Mouse (Mus musculus) limb, embryonic 15.5 days (tissue): ENCODE results near the gene Cxcr2. TPM values are rescaled to one million over a fixed set of nuclear protein-coding genes. Genes with fewer than 3 reads are reported as not detected.

Experiments used
- ATAC-seq: fragments of 200-750 bp; cut with Nextera tagmentation; 2 replicates; pipeline ENCODE4 v1.8.0; 2017; ENCODE audit warnings: low read depth, moderate TSS enrichment; ENCODE audit not compliant: insufficient number of reproducible peaks, low FRiP score, low TSS enrichment
- H3K27ac ChIP-seq: fragments of 300-500 bp; sonication (generic); 2 replicates; pipeline ENCODE4 v1.5.1; 2015; ENCODE audit warnings: moderate library complexity, mild to moderate bottlenecking, inconsistent platforms
- H3K27me3 ChIP-seq: fragments of 300-500 bp; sonication (generic); 2 replicates; pipeline ENCODE4 v1.6.1; 2015; ENCODE audit warnings: inconsistent platforms
- H3K36me3 ChIP-seq: fragments of 300-500 bp; sonication (generic); 2 replicates; pipeline ENCODE4 v1.6.1; 2015; ENCODE audit warnings: inconsistent platforms
- H3K4me1 ChIP-seq: fragments of 300-500 bp; sonication (generic); 2 replicates; pipeline ENCODE4 v1.6.1; 2015; ENCODE audit warnings: inconsistent platforms
- H3K4me2 ChIP-seq: fragments of 300-500 bp; sonication (generic); 2 replicates; pipeline ENCODE4 v1.6.1; 2015; ENCODE audit warnings: mild to moderate bottlenecking, inconsistent platforms
- H3K4me3 ChIP-seq: fragments of 300-500 bp; sonication (generic); 2 replicates; pipeline ENCODE4 v1.5.1; 2015; ENCODE audit warnings: mild to moderate bottlenecking, inconsistent platforms
- H3K9ac ChIP-seq: fragments of 300-500 bp; sonication (generic); 2 replicates; pipeline ENCODE4 v1.6.1; 2015; ENCODE audit warnings: inconsistent platforms
- H3K9me3 ChIP-seq: fragments of 300-500 bp; sonication (generic); 2 replicates; pipeline ENCODE4 v1.6.1; 2016; ENCODE audit warnings: inconsistent platforms
- WGBS: fragments of 180-500 bp; shearing (Covaris S2); methylation state at CpG from one replicate; pipeline ENCODE4 v1.1.7; 2015; 5-methylcytosine and 5-hydroxymethylcytosine counted together
- polyA plus RNA-seq: library from polyadenylated mRNA; unstranded; fragments of >200 nt; fragmentation: Nextera tagmentation; extraction: Ambion mirVana; gene quantifications from 2 replicates; pipeline ENCODE4 v1.2.1, GENCODE M21; 2015

Gene Cxcr2
- polyA plus RNA-seq, 1 experiment from 2014 or later: 0.51 TPM

- Histone ChIP-seq H3K9me3 (no peaks in the 10 kb centered on the region), H3K4me1 (0 out of 2 replicates have a peak, but pooled peaks cover 2% of the 10 kb centered on the region), H3K27me3 (no peaks in the 10 kb centered on the region), H3K27ac (no peak overlapping the region), H3K9ac (no peak overlapping the region), H3K4me3 (no peak overlapping the region), H3K4me2 (no peak overlapping the region), H3K36me3 (no peaks in the 10 kb centered on the region)
- WGBS: 47% methylated on average over 9 of the region's 9 CpGs
- ATAC-seq: no peak
These were observed 26.0 kb downstream of the Cxcr2 start for GRCm38 (mm10) chr1:74179624-74180408.

- Histone ChIP-seq H3K27me3 (no peaks in the 10 kb centered on the region), H3K4me2 (no peak overlapping the region), H3K4me1 (0 out of 2 replicates have a peak, but pooled peaks cover 2% of the 10 kb centered on the region), H3K9ac (no peak overlapping the region), H3K9me3 (no peaks in the 10 kb centered on the region), H3K36me3 (no peaks in the 10 kb centered on the region), H3K4me3 (no peak overlapping the region), H3K27ac (no peak overlapping the region)
- 50% methylated on average over 2 of the region's 2 CpGs for WGBS
- ATAC-seq: no peak
These were observed 27.7 kb downstream of the Cxcr2 start for GRCm38 (mm10) chr1:74181462-74181861.

GRCm38 (mm10) chr1:74183006-74183405, 29.2 kb downstream of the Cxcr2 start:
- Histone ChIP-seq H3K4me1 (0 out of 2 replicates have a peak, but pooled peaks cover 2% of the 10 kb centered on the region), H3K9ac (no peak overlapping the region), H3K4me3 (no peak overlapping the region), H3K27ac (no peak overlapping the region), H3K36me3 (no peaks in the 10 kb centered on the region), H3K9me3 (no peaks in the 10 kb centered on the region), H3K4me2 (no peak overlapping the region), H3K27me3 (no peaks in the 10 kb centered on the region)
- WGBS: 49% methylated on average over 2 of the region's 2 CpGs
- ATAC-seq: no peak

- H3K27me3 ChIP-seq: no peaks in the 10 kb centered on the region
- no peaks in the 10 kb centered on the region for H3K36me3 ChIP-seq
- H3K9ac ChIP-seq: no peak overlapping the region
- no peaks in the 10 kb centered on the region for H3K4me1 ChIP-seq
- no peak for ATAC-seq
- no peak overlapping the region for H3K4me3 ChIP-seq
- H3K4me2 ChIP-seq: no peak overlapping the region
- H3K27ac ChIP-seq: no peak overlapping the region
- WGBS: 90% methylated on average over 7 of the region's 7 CpGs
- H3K9me3 ChIP-seq: no peaks in the 10 kb centered on the region
These were observed 36.7 kb downstream of the Cxcr2 start for GRCm38 (mm10) chr1:74190471-74190870.

GRCm38 (mm10) chr1:74192711-74193110, 38.9 kb downstream of the Cxcr2 start:
- 82% methylated on average over 2 of the region's 2 CpGs for WGBS

GRCm38 (mm10) chr1:74194445-74194844, 40.7 kb downstream of the Cxcr2 start, which contains the start of gene Cxcr1:
Gene Cxcr1, minus strand, starts transcription at chr1:74194631.
- ATAC-seq: no peak
- 61% methylated on average over 8 of the region's 8 CpGs for WGBS
- H3K9ac ChIP-seq: no peak within 1 kb of the TSS
- H3K9me3 ChIP-seq: no peaks in the 10 kb centered on the region
- no peak within 1 kb of the TSS for H3K4me2 ChIP-seq
- no peaks in the 10 kb centered on the region for H3K36me3 ChIP-seq
- H3K4me1 ChIP-seq: 0 out of 2 replicates have a peak, but pooled peaks cover 3% of the 10 kb centered on the region
- no peak within 1 kb of the TSS for H3K27ac ChIP-seq
- H3K4me3 ChIP-seq: no peak within 1 kb of the TSS
- H3K27me3 ChIP-seq: no peaks in the 10 kb centered on the region

More at GRCm38 (mm10) chr1:74192711-74193110, 38.9 kb downstream of the Cxcr2 start:
- no peaks in the 10 kb centered on the region for H3K27me3 ChIP-seq
- H3K36me3 ChIP-seq: no peaks in the 10 kb centered on the region
- no peaks in the 10 kb centered on the region for H3K4me1 ChIP-seq
- no peaks in the 10 kb centered on the region for H3K9me3 ChIP-seq
- H3K27ac ChIP-seq: no peak overlapping the region
- H3K4me3 ChIP-seq: no peak overlapping the region
- no peak for ATAC-seq
- H3K4me2 ChIP-seq: no peak overlapping the region
- H3K9ac ChIP-seq: no peak overlapping the region

- 50% methylated on average over 7 of the region's 7 CpGs for WGBS
- H3K4me2 ChIP-seq: no peak overlapping the region
- H3K9ac ChIP-seq: no peak overlapping the region
- no peaks in the 10 kb centered on the region for H3K27me3 ChIP-seq
- H3K4me1 ChIP-seq: 0 out of 2 replicates have a peak, but pooled peaks cover 3% of the 10 kb centered on the region
- ATAC-seq: no peak
- H3K4me3 ChIP-seq: no peak overlapping the region
- H3K27ac ChIP-seq: no peak overlapping the region
- H3K9me3 ChIP-seq: no peaks in the 10 kb centered on the region
- H3K36me3 ChIP-seq: no peaks in the 10 kb centered on the region
These were observed 42.2 kb downstream of the Cxcr2 start for GRCm38 (mm10) chr1:74195961-74196360.

GRCm38 (mm10) chr1:74196621-74197419, 43.0 kb downstream of the Cxcr2 start:
- no peaks in the 10 kb centered on the region for H3K27me3 ChIP-seq
- 0 out of 2 replicates have a peak, but pooled peaks cover 3% of the 10 kb centered on the region for H3K4me1 ChIP-seq
- no peaks in the 10 kb centered on the region for H3K36me3 ChIP-seq
- ATAC-seq: no peak
- H3K4me3 ChIP-seq: no peak overlapping the region
- H3K4me2 ChIP-seq: no peak overlapping the region
- H3K9ac ChIP-seq: no peak overlapping the region
- 72% methylated on average over 17 of the region's 17 CpGs for WGBS
- no peaks in the 10 kb centered on the region for H3K9me3 ChIP-seq
- no peak overlapping the region for H3K27ac ChIP-seq

- no peaks in the 10 kb centered on the region for H3K36me3 ChIP-seq
- H3K4me2 ChIP-seq: no peak overlapping the region
- H3K9me3 ChIP-seq: no peaks in the 10 kb centered on the region
- H3K9ac ChIP-seq: no peak overlapping the region
- H3K4me3 ChIP-seq: no peak overlapping the region
- H3K27me3 ChIP-seq: no peaks in the 10 kb centered on the region
- H3K4me1 ChIP-seq: 0 out of 2 replicates have a peak, but pooled peaks cover 3% of the 10 kb centered on the region
- H3K27ac ChIP-seq: no peak overlapping the region
- WGBS: 83% methylated on average over 12 of the region's 12 CpGs
- ATAC-seq: no peak
These were observed 44.1 kb downstream of the Cxcr2 start for GRCm38 (mm10) chr1:74197726-74198470.

GRCm38 (mm10) chr1:74199046-74199445, 45.3 kb downstream of the Cxcr2 start:
- 76% methylated on average over 8 of the region's 8 CpGs for WGBS
- Histone ChIP-seq H3K4me3 (no peak overlapping the region), H3K4me1 (0 out of 2 replicates have a peak, but pooled peaks cover 3% of the 10 kb centered on the region), H3K9me3 (no peaks in the 10 kb centered on the region), H3K4me2 (no peak overlapping the region), H3K27me3 (no peaks in the 10 kb centered on the region), H3K36me3 (no peaks in the 10 kb centered on the region), H3K9ac (no peak overlapping the region), H3K27ac (no peak overlapping the region)
- no peak for ATAC-seq

- Histone ChIP-seq H3K9me3 (no peaks in the 10 kb centered on the region), H3K27me3 (no peaks in the 10 kb centered on the region), H3K4me1 (0 out of 2 replicates have a peak, but pooled peaks cover 3% of the 10 kb centered on the region), H3K4me3 (no peak overlapping the region), H3K9ac (no peak overlapping the region), H3K4me2 (no peak overlapping the region), H3K36me3 (no peaks in the 10 kb centered on the region), H3K27ac (no peak overlapping the region)
- no peak for ATAC-seq
- 66% methylated on average over 7 of the region's 7 CpGs for WGBS
These were observed 47.5 kb downstream of the Cxcr2 start for GRCm38 (mm10) chr1:74201048-74201844.
